Comparison of ENCODE assay signal across 21 mouse cellular contexts in genomic region chr4:101425666-101426065, GRCm38 (mm10). TPM values are rescaled to one million over a fixed set of nuclear protein-coding genes. Genes with fewer than 3 reads are reported as not detected.
DNase-seq lines count a peak whose midpoint lies in the region; ATAC-seq and TF ChIP-seq lines count a peak whose summit lies in the region.
"Had no signal": no experiment of that assay in that cellular context is flagged by ENCODE, and none has a peak within 500 bp of the region (broad histone marks: within the 10 kb centered on the region; RNA-seq: fewer than 3 reads in every experiment).

No protein-coding gene starts in this region.

- no peaks in the 10 kb centered on the region for H3K27me3 ChIP-seq in cerebellum, adult 2 months (ENCODE audit: control insufficient read depth, insufficient read depth, low read length)
- H3K27me3 ChIP-seq in heart, adult 2 months (ENCODE audit: control insufficient read depth, insufficient read depth, low read length) = no peaks in the 10 kb centered on the region
- H3K27me3 ChIP-seq in heart, embryonic 10.5 days (ENCODE audit: insufficient read depth, poor library complexity, severe bottlenecking) = no peaks in the 10 kb centered on the region
- H3K27me3 ChIP-seq: stomach, embryonic 15.5 days had no signal

- peaks cover 35% of the 10 kb centered on the region for H3K4me1 ChIP-seq in cerebellum, adult 2 months (ENCODE audit: control insufficient read depth, insufficient read depth, low read length)
- H3K4me1 ChIP-seq in heart, adult 2 months (ENCODE audit: control insufficient read depth, insufficient read depth, low read length) = no peaks in the 10 kb centered on the region
- H3K4me1 ChIP-seq in heart, embryonic 10.5 days = peaks cover 33% of the 10 kb centered on the region
- H3K4me1 ChIP-seq: stomach, embryonic 15.5 days had no signal

- ATAC-seq in cerebellum, adult (ENCODE audit: insufficient number of reproducible peaks, low FRiP score, low TSS enrichment) = no peak
- ATAC-seq: CD4-positive, CD25-positive, alpha-beta regulatory T cell, adult 4 months had no signal

- no peak for TF ChIP-seq EP300 in heart, adult 2 months (IDR thresholded peaks at IDR 0.05; ENCODE audit: insufficient read depth, low read depth, low read length)

- no peak for TF ChIP-seq CTCF in cerebellum, adult 2 months (IDR thresholded peaks at IDR 0.05; ENCODE audit: borderline replicate concordance, insufficient read depth, low read depth, low read length)
- TF ChIP-seq CTCF in heart, adult 2 months (IDR thresholded peaks at IDR 0.05) = peak; percentile 24
- TF ChIP-seq CTCF in left cerebral cortex, adult 2 months (IDR thresholded peaks at IDR 0.05) = peak; percentile 18
- 0 out of 2 replicates have a peak, but pooled peaks have one; percentile 13 for TF ChIP-seq CTCF in brain, embryonic 14.5 days (IDR thresholded peaks at IDR 0.05; ENCODE audit: borderline replicate concordance, extremely low read depth, insufficient read depth, insufficient read length)

- peak in 1 of 2 experiments; percentile 25 for DNase-seq in cerebellum, adult 2 months
- DNase-seq in heart, adult 2 months = no peak
- DNase-seq in heart, embryonic 10.5 days (ENCODE audit: low spot score) = no peak
- DNase-seq in left cerebral cortex, adult 2 months (ENCODE audit: extremely low spot score in 1 of 2, low spot score in 2 of 2) = no peak
- DNase-seq in left cerebral cortex, adult 9 months (ENCODE audit: low spot score in 2 of 2) = no peak
- no peak for DNase-seq in brain, embryonic 14.5 days (ENCODE audit: low read depth)
- no peak for DNase-seq in spleen, adult 18-20 months
- DNase-seq: adrenal gland, postnatal 25 days; gastrocnemius, postnatal 36 days; heart, postnatal 14 days; kidney, postnatal 10 days; left cerebral cortex, postnatal 4 days; lung, adult 2 months; midbrain, embryonic 14.5 days; right cerebral cortex, postnatal 25 days; thymus, adult 2 months had no signal

- peak overlapping the region; percentile 22 for H3K27ac ChIP-seq in cerebellum, adult 2 months (ENCODE audit: insufficient read depth, low read length)
- H3K27ac ChIP-seq in heart, adult 2 months = no peak overlapping the region
- H3K27ac ChIP-seq in heart, embryonic 10.5 days = no peak overlapping the region
- H3K27ac ChIP-seq in left cerebral cortex, adult 2 months = no peak overlapping the region
- H3K27ac ChIP-seq: embryonic facial prominence, embryonic 10.5 days; hindbrain, embryonic 13.5 days; stomach, embryonic 15.5 days had no signal

- no peak overlapping the region for H3K9ac ChIP-seq in heart, adult 2 months (ENCODE audit: low read depth, low read length)
- H3K9ac ChIP-seq: hindbrain, embryonic 13.5 days; stomach, embryonic 15.5 days had no signal

- H3K36me3 ChIP-seq in heart, adult 2 months (ENCODE audit: control insufficient read depth, insufficient read depth, low read length) = no peaks in the 10 kb centered on the region
- peaks cover 4% of the 10 kb centered on the region; the same call in 1 of the 2 replicates for H3K36me3 ChIP-seq in heart, embryonic 10.5 days
- H3K36me3 ChIP-seq: hindbrain, embryonic 13.5 days; stomach, embryonic 15.5 days had no signal

- 54% methylated on average over 3 of the region's 3 CpGs for WGBS in cerebellum, adult 2 months
- 81% methylated on average over 3 of the region's 3 CpGs for WGBS in heart, adult 2 months
- 85% methylated on average over 3 of the region's 3 CpGs for WGBS in heart, embryonic 10.5 days

- no peak overlapping the region for H3K4me3 ChIP-seq in cerebellum, adult 2 months (replicated peaks; ENCODE audit: insufficient read depth, low read depth, low read length)
- H3K4me3 ChIP-seq in heart, adult 2 months = no peak overlapping the region
- no peak overlapping the region for H3K4me3 ChIP-seq in heart, embryonic 10.5 days
- no peak overlapping the region for H3K4me3 ChIP-seq in left cerebral cortex, adult 2 months
- H3K4me3 ChIP-seq: embryonic facial prominence, embryonic 10.5 days; hindbrain, embryonic 13.5 days; stomach, embryonic 15.5 days had no signal

- intact Hi-C loops in heart, adult 2 months (cut with DNase I) = no loop called here
- intact Hi-C loops in left cerebral cortex, adult 2 months (cut with DNase I) = no loop called here

- TF ChIP-seq POLR2A in cerebellum, adult 2 months (IDR thresholded peaks at IDR 0.05; ENCODE audit: borderline replicate concordance, insufficient read depth, low read length) = no peak
- TF ChIP-seq POLR2A in heart, adult 2 months (IDR thresholded peaks at IDR 0.05; ENCODE audit: insufficient read depth, low read depth, low read length) = no peak
- TF ChIP-seq POLR2A in brain, embryonic 14.5 days (IDR thresholded peaks at IDR 0.05; ENCODE audit: borderline replicate concordance, extremely low read depth, insufficient read depth, insufficient read length, poor library complexity, severe bottlenecking) = no peak

- no peaks in the 10 kb centered on the region for H3K79me2 ChIP-seq in heart, adult 2 months (replicated peaks; ENCODE audit: control insufficient read depth, insufficient read depth, low read length)

- H3K9me3 ChIP-seq in heart, embryonic 10.5 days = no peaks in the 10 kb centered on the region
- H3K9me3 ChIP-seq: embryonic facial prominence, embryonic 10.5 days; hindbrain, embryonic 13.5 days; stomach, embryonic 15.5 days had no signal

RNA-seq across cellular contexts. Expression of gene Ak4, which starts 6.6 kb away (rescaled TPM):
- polyA plus RNA-seq in cerebellum, adult 2 months (2012; rRNA removed) = 56.6 and 76.5 TPM in 2 replicates
- 10 to 100 TPM; 31.8 to 32.0 TPM for total RNA-seq in heart, adult 2 months (2021)
- 11.1 and 31.3 TPM in 2 replicates for polyA plus RNA-seq in heart, adult 2 months (2012; rRNA removed)
- 28.5 and 30.4 TPM in 2 replicates for polyA plus RNA-seq in heart, embryonic 10.5 days (2016; fragmentation: Nextera tagmentation; extraction: Ambion mirVana)
- total RNA-seq in left cerebral cortex, adult 2 months (2021) = 10 to 100 TPM; 30.0 to 46.1 TPM
- polyA plus RNA-seq in brain, embryonic 14.5 days (2012; rRNA removed) = 7.5 and 9.1 TPM in 2 replicates
